Mouse (Mus musculus): Measurements from ENCODE around the gene Kif3b. TPM values are rescaled to one million over a fixed set of nuclear protein-coding genes. Genes with fewer than 3 reads are reported as not detected.
A peak's percentile ranks its signal among the peaks of the same experiment; 100 is the strongest.
"Not testable (repeated sequence)": the region's sequence is repeated elsewhere in the genome, so short reads cannot be mapped to it uniquely, and the experiment has no call there.

Gene Kif3b
- polyA plus RNA-seq, 1 experiment from 2014 or later: 6.3 TPM

GRCm38 (mm10) chr2:153347183-153347781 lies 56.1 kb downstream of the Kif3b start:
- peak overlapping the region; percentile 60 for H3K4me2 ChIP-seq
- H3K9me3 ChIP-seq: no peaks in the 10 kb centered on the region
- WGBS: 4% methylated on average over 9 of the region's 9 CpGs
- no peak for ATAC-seq (ENCODE audit: insufficient number of reproducible peaks, insufficient read depth, low FRiP score, low TSS enrichment, low read depth)
- peak overlapping the region; percentile 85 for H3K4me3 ChIP-seq
- H3K9ac ChIP-seq: peak overlapping the region; percentile 97
- H3K27me3 ChIP-seq: no peaks in the 10 kb centered on the region
- H3K27ac ChIP-seq: peak overlapping the region; percentile 100
- peaks cover 38% of the 10 kb centered on the region for H3K4me1 ChIP-seq
- H3K36me3 ChIP-seq: peaks cover 8% of the 10 kb centered on the region

- Histone ChIP-seq H3K36me3 (peaks cover 13% of the 10 kb centered on the region), H3K27me3 (no peaks in the 10 kb centered on the region), H3K4me2 (peak overlapping the region; percentile 60), H3K9ac (peak overlapping the region; percentile 97; the same call in 1 of the 2 replicates), H3K4me3 (peak overlapping the region; percentile 85), H3K4me1 (peaks cover 38% of the 10 kb centered on the region), H3K27ac (peak overlapping the region; percentile 73), H3K9me3 (no peaks in the 10 kb centered on the region)
- ATAC-seq (ENCODE audit: insufficient number of reproducible peaks, insufficient read depth, low FRiP score, low TSS enrichment, low read depth): no peak
- 39% methylated on average over 6 of the region's 6 CpGs for WGBS
Observed at GRCm38 (mm10) chr2:153348100-153348831, 57.1 kb downstream of the Kif3b start.

GRCm38 (mm10) chr2:153350552-153351181 lies 59.5 kb downstream of the Kif3b start:
- peak overlapping the region; percentile 11; the same call in 1 of the 2 replicates for H3K4me2 ChIP-seq
- peaks cover 32% of the 10 kb centered on the region for H3K36me3 ChIP-seq
- no peak for ATAC-seq (ENCODE audit: insufficient number of reproducible peaks, insufficient read depth, low FRiP score, low TSS enrichment, low read depth)
- no peak overlapping the region for H3K4me3 ChIP-seq
- no peaks in the 10 kb centered on the region for H3K27me3 ChIP-seq
- no peak overlapping the region for H3K9ac ChIP-seq
- H3K9me3 ChIP-seq: no peaks in the 10 kb centered on the region
- 35% methylated on average over 6 of the region's 6 CpGs for WGBS
- H3K27ac ChIP-seq: 0 out of 2 replicates have a peak overlapping the region, but pooled peaks have one; percentile 3
- H3K4me1 ChIP-seq: peaks cover 32% of the 10 kb centered on the region

GRCm38 (mm10) chr2:153354648-153355047 lies 63.4 kb downstream of the Kif3b start:
- Histone ChIP-seq H3K27ac (no peak overlapping the region), H3K4me2 (no peak overlapping the region), H3K4me1 (peaks cover 18% of the 10 kb centered on the region), H3K9me3 (no peaks in the 10 kb centered on the region), H3K4me3 (no peak overlapping the region), H3K9ac (no peak overlapping the region), H3K36me3 (peaks cover 70% of the 10 kb centered on the region), H3K27me3 (no peaks in the 10 kb centered on the region)
- no peak for ATAC-seq (ENCODE audit: insufficient number of reproducible peaks, insufficient read depth, low FRiP score, low TSS enrichment, low read depth)
- WGBS: 86% methylated on average over 2 of the region's 2 CpGs

GRCm38 (mm10) chr2:153356784-153357183 lies 65.6 kb downstream of the Kif3b start:
- H3K36me3 ChIP-seq: peaks cover 84% of the 10 kb centered on the region
- 92% methylated on average over 4 of the region's 4 CpGs for whole genome bisulfite sequencing
- no peak overlapping the region for H3K4me2 ChIP-seq
- no peak overlapping the region for H3K27ac ChIP-seq
- no peak overlapping the region for H3K9ac ChIP-seq
- H3K27me3 ChIP-seq: no peaks in the 10 kb centered on the region
- no peak for ATAC-seq (ENCODE audit: insufficient number of reproducible peaks, insufficient read depth, low FRiP score, low TSS enrichment, low read depth)
- no peaks in the 10 kb centered on the region for H3K9me3 ChIP-seq
- H3K4me3 ChIP-seq: no peak overlapping the region
- no peaks in the 10 kb centered on the region for H3K4me1 ChIP-seq

- H3K27me3 ChIP-seq: no peaks in the 10 kb centered on the region
- no peaks in the 10 kb centered on the region for H3K9me3 ChIP-seq
- H3K9ac ChIP-seq: no peak overlapping the region
- H3K27ac ChIP-seq: no peak overlapping the region
- no peaks in the 10 kb centered on the region for H3K4me1 ChIP-seq
- no peak overlapping the region for H3K4me3 ChIP-seq
- no peak for ATAC-seq (ENCODE audit: insufficient number of reproducible peaks, insufficient read depth, low FRiP score, low TSS enrichment, low read depth)
- no peak overlapping the region for H3K4me2 ChIP-seq
- 95% methylated on average over 1 of the region's 1 CpGs for WGBS
- H3K36me3 ChIP-seq: peaks cover 83% of the 10 kb centered on the region
Observed at GRCm38 (mm10) chr2:153361101-153361710, 70.0 kb downstream of the Kif3b start.

- H3K4me2 ChIP-seq; ATAC-seq (ENCODE audit: insufficient number of reproducible peaks, insufficient read depth, low FRiP score, low TSS enrichment, low read depth); H3K27me3 ChIP-seq; H3K4me3 ChIP-seq; H3K27ac ChIP-seq; H3K4me1 ChIP-seq; H3K9me3 ChIP-seq; H3K9ac ChIP-seq: not testable (repeated sequence)
- H3K36me3 ChIP-seq: peaks cover 81% of the 10 kb centered on the region
- 93% methylated on average over 14 of the region's 14 CpGs for WGBS
Observed at GRCm38 (mm10) chr2:153364531-153364930, 73.3 kb downstream of the Kif3b start.

GRCm38 (mm10) chr2:153370871-153371270 lies 79.7 kb downstream of the Kif3b start:
- Histone ChIP-seq H3K4me2 (no peak overlapping the region), H3K27me3 (no peaks in the 10 kb centered on the region), H3K4me3 (no peak overlapping the region), H3K9me3 (no peaks in the 10 kb centered on the region), H3K27ac (no peak overlapping the region), H3K4me1 (no peaks in the 10 kb centered on the region), H3K9ac (no peak overlapping the region), H3K36me3 (peaks cover 49% of the 10 kb centered on the region)
- no peak for ATAC-seq (ENCODE audit: insufficient number of reproducible peaks, insufficient read depth, low FRiP score, low TSS enrichment, low read depth)

- Histone ChIP-seq H3K27me3 (no peaks in the 10 kb centered on the region), H3K36me3 (peaks cover 34% of the 10 kb centered on the region), H3K9me3 (no peaks in the 10 kb centered on the region), H3K9ac (no peak overlapping the region), H3K4me2 (no peak overlapping the region), H3K4me1 (no peaks in the 10 kb centered on the region), H3K4me3 (no peak overlapping the region), H3K27ac (no peak overlapping the region)
- ATAC-seq (ENCODE audit: insufficient number of reproducible peaks, insufficient read depth, low FRiP score, low TSS enrichment, low read depth): no peak
- WGBS: 72% methylated on average over 2 of the region's 2 CpGs
Observed at GRCm38 (mm10) chr2:153375380-153375779, 84.2 kb downstream of the Kif3b start.

- H3K27ac ChIP-seq: no peak overlapping the region
- no peak overlapping the region for H3K4me2 ChIP-seq
- H3K4me3 ChIP-seq: no peak overlapping the region
- H3K9ac ChIP-seq: no peak overlapping the region
- H3K27me3 ChIP-seq: no peaks in the 10 kb centered on the region
- no peaks in the 10 kb centered on the region for H3K9me3 ChIP-seq
- peaks cover 51% of the 10 kb centered on the region for H3K36me3 ChIP-seq
- no peak for ATAC-seq (ENCODE audit: insufficient number of reproducible peaks, insufficient read depth, low FRiP score, low TSS enrichment, low read depth)
- H3K4me1 ChIP-seq: no peaks in the 10 kb centered on the region
- WGBS: 100% methylated on average over 1 of the region's 1 CpGs
Observed at GRCm38 (mm10) chr2:153380479-153380878, 89.3 kb downstream of the Kif3b start.

Measured in embryonic facial prominence, embryonic 13.5 days (tissue).